Mouse (Mus musculus) ES-E14 (cell line): Measurements from ENCODE around the gene Csf3.

ENCODE experiments used
- CHD2 ChIP-seq: IDR thresholded peaks from 2 replicates; pipeline ENCODE4 v1.6.1; 2014; ENCODE audit warnings: mild to moderate bottlenecking, low read depth, low read length, inconsistent platforms
- HCFC1 ChIP-seq: IDR thresholded peaks from 2 replicates; pipeline ENCODE4 v1.6.1; 2012; ENCODE audit warnings: low read length, inconsistent platforms, borderline replicate concordance; ENCODE audit not compliant: insufficient read depth
- MAFK ChIP-seq: IDR thresholded peaks from 2 replicates; pipeline ENCODE4 v1.6.1; 2014; ENCODE audit warnings: mild to moderate bottlenecking, low read depth, low read length, inconsistent platforms; ENCODE audit not compliant: insufficient read depth
- ZC3H11A ChIP-seq: IDR thresholded peaks from 2 replicates; pipeline ENCODE4 v1.6.1; 2012; ENCODE audit warnings: low read depth, mild to moderate bottlenecking, inconsistent platforms, low read length, borderline replicate concordance
- ZNF384 ChIP-seq: IDR thresholded peaks from 2 replicates; pipeline ENCODE4 v1.6.1; 2012; ENCODE audit warnings: low read depth, low read length, inconsistent platforms

DNA sequence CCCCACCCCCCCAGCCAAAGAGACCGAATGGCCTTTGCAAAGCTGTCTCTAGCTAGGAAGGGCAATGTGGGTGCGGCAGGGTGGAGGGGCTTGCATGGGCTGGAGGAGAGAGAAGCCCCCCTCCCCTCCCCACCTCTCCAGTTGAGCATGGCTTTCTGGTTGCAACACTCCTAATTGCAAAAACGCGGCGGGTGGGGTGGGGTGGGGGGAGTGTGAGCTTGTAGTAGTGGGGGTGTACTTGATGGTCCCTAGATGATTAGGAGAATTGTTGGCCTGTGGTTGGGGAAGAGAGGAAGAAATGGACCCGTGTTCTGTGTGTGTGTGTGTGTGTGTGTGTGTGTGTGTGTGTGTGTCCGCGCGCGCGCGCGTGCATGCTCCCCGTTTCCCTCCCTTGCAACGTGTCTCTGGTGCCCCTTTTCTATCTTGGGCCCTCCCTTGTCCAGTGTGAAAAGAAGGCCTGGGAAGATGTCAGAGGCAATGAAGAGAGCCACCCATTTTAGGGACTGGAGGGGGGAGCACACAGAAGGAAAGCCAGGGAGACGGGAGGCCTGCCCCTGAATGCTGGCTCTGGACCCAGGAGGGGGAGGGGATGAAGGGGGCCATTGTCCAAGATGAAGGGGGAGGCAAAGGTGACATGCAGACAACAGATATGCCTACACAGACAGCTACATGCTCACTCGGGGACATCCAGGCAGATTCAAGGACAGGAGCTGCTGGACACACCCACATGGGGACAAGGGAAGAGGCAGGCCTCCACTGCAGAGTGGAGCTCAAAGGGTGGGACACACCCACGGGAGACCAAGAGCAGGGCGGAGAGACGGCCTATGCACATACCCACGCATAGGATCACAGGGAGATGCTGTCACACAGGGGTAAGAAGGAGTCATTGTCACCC, 41.6 kb downstream of the Csf3 start:
- TF ChIP-seq ZNF384, result no peak
- TF ChIP-seq MAFK, result no peak
- TF ChIP-seq ZC3H11A, result no peak
- TF ChIP-seq HCFC1, result no peak
- no peak for TF ChIP-seq CHD2
